Mouse (Mus musculus): ENCODE results near the gene Pde8a.

DNA sequence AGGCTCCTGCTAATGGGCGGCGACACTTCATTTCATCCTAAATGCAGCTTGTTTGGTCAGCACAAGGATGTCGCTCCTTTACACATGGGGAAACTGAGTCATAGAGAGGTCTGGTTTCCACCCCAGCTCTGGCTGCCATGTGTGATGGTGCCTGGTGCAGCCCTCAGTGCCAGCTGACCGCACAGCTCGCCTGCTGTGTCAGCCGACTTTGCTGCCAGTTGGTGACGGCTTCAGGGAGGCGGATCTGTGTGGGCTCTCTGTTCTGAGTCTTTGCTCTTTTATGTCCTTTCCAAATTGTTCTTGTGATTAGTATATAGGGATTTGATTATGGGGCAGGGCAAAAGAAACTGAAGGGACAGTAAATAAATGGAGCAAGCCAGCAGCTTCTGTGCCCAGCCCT is 94.3 kb downstream of the Pde8a start:
- TF ChIP-seq CTCF (IDR thresholded peaks at IDR 0.05) (no peak), EP300 (IDR thresholded peaks at IDR 0.05) (no peak)

Data from lung, postnatal 0 days (tissue).